Mouse (Mus musculus) CH12.LX (cell line): ENCODE results near the gene Fam171a1. TPM values are rescaled to one million over a fixed set of nuclear protein-coding genes. Genes with fewer than 3 reads are reported as not detected.

ENCODE experiments used
- DNase-seq: peaks from one replicate; pipeline ENCODE4 v3.0.0-alpha.2; 2013; ENCODE audit errors: extremely low read depth
- H3K27ac ChIP-seq: 2 replicates; pipeline ENCODE4 v1.5.1; 2012; ENCODE audit warnings: low read depth, mild to moderate bottlenecking, control low read depth, moderate library complexity; ENCODE audit not compliant: insufficient read depth
- H3K27me3 ChIP-seq: replicated peaks from 2 replicates; pipeline ENCODE3; 2012; ENCODE audit warnings: inconsistent platforms
- H3K36me3 ChIP-seq, 2 experiments: replicated peaks in 1 of 2; 2 replicates each; pipeline versions ENCODE3 to v1.6.1; 2012; ENCODE audit warnings: inconsistent platforms in 1 of 2, low read length in 1 of 2, mild to moderate bottlenecking in 1 of 2, mixed read lengths in 1 of 2, moderate library complexity in 1 of 2; ENCODE audit not compliant: control insufficient read depth in 1 of 2, insufficient read depth in 1 of 2
- H3K4me1 ChIP-seq, 2 experiments: 2 replicates each; pipeline ENCODE4 v1.6.1; 2012; ENCODE audit warnings: inconsistent platforms in 1 of 2, moderate library complexity in 1 of 2; ENCODE audit not compliant: insufficient read depth in 2 of 2, control insufficient read depth in 1 of 2
- H3K4me2 ChIP-seq: 2 replicates; pipeline ENCODE4 v1.6.1; 2012; ENCODE audit warnings: low read depth, mild to moderate bottlenecking, control low read depth; ENCODE audit not compliant: poor library complexity, insufficient read depth, severe bottlenecking
- H3K4me3 ChIP-seq, 3 experiments: fragments of 150-350 bp in 1 of 3; sonication (generic) in 1 of 3; replicated peaks in 1 of 3; 2 replicates each; pipeline versions ENCODE3 to v1.5.1; 2011 to 2012; ENCODE audit warnings: low read depth in 2 of 3, low read length in 2 of 3, mild to moderate bottlenecking in 2 of 3, moderate library complexity in 2 of 3, control low read depth in 1 of 3, improper control_type of control experiment in 1 of 3, inconsistent platforms in 1 of 3, mixed read lengths in 1 of 3; ENCODE audit not compliant: poor library complexity in 1 of 3
- H3K79me2 ChIP-seq: replicated peaks from 2 replicates; pipeline ENCODE4 v1.6.1; 2012; ENCODE audit warnings: mild to moderate bottlenecking, moderate library complexity; ENCODE audit not compliant: control insufficient read depth, poor library complexity, insufficient read depth, severe bottlenecking; ENCODE audit errors: extremely low read depth
- H3K9ac ChIP-seq: 2 replicates; pipeline ENCODE4 v1.6.1; 2012; ENCODE audit warnings: low read depth, mild to moderate bottlenecking, control low read depth, moderate library complexity; ENCODE audit not compliant: insufficient read depth
- H3K9me3 ChIP-seq: replicated peaks from 2 replicates; pipeline ENCODE3; 2012; ENCODE audit warnings: low read length, inconsistent platforms, mixed read lengths
- BHLHE40 ChIP-seq: IDR thresholded peaks from 2 replicates; pipeline ENCODE4 v1.6.1; 2011; ENCODE audit warnings: mild to moderate bottlenecking, low read depth, low read length, improper control_type of control experiment
- CHD1 ChIP-seq: IDR thresholded peaks from 2 replicates; pipeline ENCODE4 v1.6.1; 2012; ENCODE audit warnings: low read depth, low read length, improper control_type of control experiment, inconsistent platforms
- CHD2 ChIP-seq: IDR thresholded peaks from 2 replicates; pipeline ENCODE4 v1.6.1; 2011; ENCODE audit warnings: low read length, improper control_type of control experiment
- CTCF ChIP-seq, 2 experiments: IDR thresholded peaks in 1 of 2; conservative IDR thresholded peaks in 1 of 2; 2 replicates each; pipeline ENCODE4 v1.5.1; 2011 to 2012; ENCODE audit warnings: low read depth in 2 of 2, low read length in 2 of 2, improper control_type of control experiment in 1 of 2, inconsistent platforms in 1 of 2, mild to moderate bottlenecking in 1 of 2, moderate library complexity in 1 of 2
- E2F4 ChIP-seq: IDR thresholded peaks from 2 replicates; pipeline ENCODE4 v1.6.1; 2011; ENCODE audit warnings: low read depth, low read length, improper control_type of control experiment; ENCODE audit not compliant: insufficient replicate concordance
- ELF1 ChIP-seq: IDR thresholded peaks from 2 replicates; pipeline ENCODE4 v1.6.1; 2014; ENCODE audit warnings: low read depth, mild to moderate bottlenecking, inconsistent platforms, low read length, improper control_type of control experiment
- ETS1 ChIP-seq: conservative IDR thresholded peaks from 2 replicates; pipeline ENCODE4 v1.6.1; 2012; ENCODE audit warnings: low read depth, mild to moderate bottlenecking, inconsistent platforms, low read length, improper control_type of control experiment, moderate library complexity
- GABPA ChIP-seq: IDR thresholded peaks from 2 replicates; pipeline ENCODE4 v1.6.1; 2012; ENCODE audit warnings: low read depth, low read length, improper control_type of control experiment, inconsistent platforms; ENCODE audit not compliant: insufficient replicate concordance
- HCFC1 ChIP-seq: IDR thresholded peaks from 2 replicates; pipeline ENCODE4 v1.6.1; 2012; ENCODE audit warnings: low read depth, mild to moderate bottlenecking, inconsistent platforms, low read length, improper control_type of control experiment
- IRF4 ChIP-seq: IDR thresholded peaks from 2 replicates; pipeline ENCODE4 v1.6.1; 2014; ENCODE audit warnings: low read depth, mild to moderate bottlenecking, inconsistent platforms, low read length, improper control_type of control experiment
- JUN ChIP-seq: IDR thresholded peaks from 2 replicates; pipeline ENCODE4 v1.6.1; 2011; ENCODE audit warnings: low read depth, mild to moderate bottlenecking, low read length, improper control_type of control experiment, moderate library complexity; ENCODE audit not compliant: insufficient read depth
- JUND ChIP-seq: conservative IDR thresholded peaks from 2 replicates; pipeline ENCODE4 v1.6.1; 2011; ENCODE audit warnings: low read depth, low read length, improper control_type of control experiment
- KAT2A ChIP-seq: IDR thresholded peaks from 2 replicates; pipeline ENCODE4 v1.6.1; 2012; ENCODE audit warnings: low read length, improper control_type of control experiment, inconsistent platforms; ENCODE audit not compliant: insufficient replicate concordance
- MAFK ChIP-seq: IDR thresholded peaks from 2 replicates; pipeline ENCODE4 v1.6.1; 2011; ENCODE audit warnings: low read length, improper control_type of control experiment; ENCODE audit not compliant: insufficient replicate concordance
- MAX ChIP-seq: IDR thresholded peaks from 2 replicates; pipeline ENCODE4 v1.6.1; 2011; ENCODE audit warnings: low read length, improper control_type of control experiment
- NELFE ChIP-seq: IDR thresholded peaks from 2 replicates; pipeline ENCODE4 v1.6.1; 2011; ENCODE audit warnings: low read depth, low read length, improper control_type of control experiment
- PAX5 ChIP-seq: IDR thresholded peaks from 2 replicates; pipeline ENCODE4 v1.6.1; 2012; ENCODE audit warnings: low read length, inconsistent platforms, mixed read lengths
- RAD21 ChIP-seq: IDR thresholded peaks from 2 replicates; pipeline ENCODE4 v1.6.1; 2011; ENCODE audit warnings: low read depth, mild to moderate bottlenecking, low read length, improper control_type of control experiment, moderate library complexity
- SMC3 ChIP-seq: IDR thresholded peaks from 2 replicates; pipeline ENCODE4 v1.6.1; 2011; ENCODE audit warnings: low read depth, low read length, improper control_type of control experiment
- TBP ChIP-seq: conservative IDR thresholded peaks from 2 replicates; pipeline ENCODE4 v1.6.1; 2011; ENCODE audit warnings: low read depth, low read length, improper control_type of control experiment
- TCF12 ChIP-seq: IDR thresholded peaks from 2 replicates; pipeline ENCODE4 v1.6.1; 2014; ENCODE audit warnings: low read depth, mild to moderate bottlenecking, inconsistent platforms, low read length, improper control_type of control experiment
- UBTF ChIP-seq: IDR thresholded peaks from 2 replicates; pipeline ENCODE4 v1.6.1; 2012; ENCODE audit warnings: low read depth, mild to moderate bottlenecking, inconsistent platforms, low read length, improper control_type of control experiment, moderate library complexity
- USF1 ChIP-seq: IDR thresholded peaks from 2 replicates; pipeline ENCODE4 v1.6.1; 2014; ENCODE audit warnings: low read depth, mild to moderate bottlenecking, inconsistent platforms, low read length, improper control_type of control experiment
- USF2 ChIP-seq: conservative IDR thresholded peaks from 2 replicates; pipeline ENCODE4 v1.6.1; 2011; ENCODE audit warnings: low read depth, low read length, improper control_type of control experiment
- ZC3H11A ChIP-seq: IDR thresholded peaks from 2 replicates; pipeline ENCODE4 v1.6.1; 2012; ENCODE audit warnings: low read depth, mild to moderate bottlenecking, inconsistent platforms, low read length, improper control_type of control experiment
- ZMIZ1 ChIP-seq: IDR thresholded peaks from 2 replicates; pipeline ENCODE4 v1.6.1; 2012; ENCODE audit warnings: low read depth, mild to moderate bottlenecking, inconsistent platforms, low read length, improper control_type of control experiment
- ZNF384 ChIP-seq: IDR thresholded peaks from 2 replicates; pipeline ENCODE4 v1.6.1; 2012; ENCODE audit warnings: low read depth, low read length, improper control_type of control experiment, inconsistent platforms
- dilution Hi-C: fragments of 300-500 bp; cut with MboI; formaldehyde crosslinking; loops from 2 replicates; pipeline ENCODE4 v1.14.3; 2020; ENCODE audit warnings: low sequenced_read_pairs; ENCODE audit not compliant: extremely low pct_unique_long_range_greater_than_20kb, extremely low pct_ligation_motif_present
- in situ Hi-C: fragments of 300-500 bp; cut with MboI; formaldehyde crosslinking; loops from 3 replicates; pipeline ENCODE4 v1.14.3; 2019; ENCODE audit warnings: low sequenced_read_pairs, low pct_ligation_motif_present, low pct_unique_long_range_greater_than_20kb, mixed read lengths
- polyA plus RNA-seq: library from polyadenylated mRNA; unstranded; fragments of >175 nt; gene quantifications from 2 replicates; pipeline ENCODE4 v1.2.1, GENCODE M21; 2012; ENCODE audit warnings: low read depth; ENCODE audit not compliant: insufficient read length
- total RNA-seq, 2 experiments: library from RNA; depleted of rRNA; stranded (reverse); fragments of 300-350 nt in 1 of 2; fragments of >200 nt in 1 of 2; gene quantifications; 2 replicates each; pipeline ENCODE4 v1.2.3; 2012 to 2014

Fam171a1 gene
- total and polyA plus RNA-seq, 3 experiments, result 0.59 to 3.2 (median 1.8) TPM

GRCm38 (mm10) chr2:3108834-3109233 lies 5.2 kb upstream of the Fam171a1 start:
- Histone ChIP-seq H3K27ac (no peak overlapping the region), H3K27me3 (no peaks in the 10 kb centered on the region), H3K9ac (no peak overlapping the region), H3K36me3 (no peaks in the 10 kb centered on the region), H3K4me3 (no peak overlapping the region), H3K4me1 (peaks cover 0 to 14% of the 10 kb centered on the region in 2 experiments; a peak in 2 of 4 replicates), H3K79me2 (no peaks in the 10 kb centered on the region), H3K9me3 (no peaks in the 10 kb centered on the region), H3K4me2 (no peak overlapping the region)
- no peak for TF ChIP-seq PAX5
- TF ChIP-seq ELF1, result no peak
- TF ChIP-seq KAT2A, result no peak
- no peak for TF ChIP-seq GABPA
- no peak for TF ChIP-seq MAFK
- TF ChIP-seq TBP, result no peak
- TF ChIP-seq SMC3, result no peak
- no peak for TF ChIP-seq RAD21
- TF ChIP-seq MAX, result no peak
- no peak for TF ChIP-seq IRF4
- no peak for TF ChIP-seq TCF12
- no peak for TF ChIP-seq BHLHE40
- no peak for TF ChIP-seq CHD2
- TF ChIP-seq CHD1, result no peak
- no peak for TF ChIP-seq USF2
- no peak for TF ChIP-seq USF1
- TF ChIP-seq NELFE, result no peak
- TF ChIP-seq CTCF (conservative IDR thresholded peaks at IDR 0.05 in 1 of 2, IDR thresholded peaks at IDR 0.05 in 1 of 2; ENCODE audit: low read depth in 2 of 2, low read length in 2 of 2), result no peak
- dilution Hi-C loops (no loop called here), in situ Hi-C loops (no loop called here)
- DNase-seq, result no peak

GRCm38 (mm10) chr2:3117855-3118202 lies 3.8 kb downstream of the Fam171a1 start:
- dilution Hi-C loops (no loop called here), in situ Hi-C loops (no loop called here)
- no peaks in the 10 kb centered on the region for H3K36me3 ChIP-seq
- TF ChIP-seq ZMIZ1, result no peak
- no peak for TF ChIP-seq ZNF384
- TF ChIP-seq USF2, result no peak
- no peak for TF ChIP-seq JUND
- no peak for TF ChIP-seq IRF4
- TF ChIP-seq PAX5, result no peak
- no peak for TF ChIP-seq HCFC1
- TF ChIP-seq CHD1, result no peak
- TF ChIP-seq USF1, result no peak
- TF ChIP-seq MAFK, result no peak
- no peak for TF ChIP-seq UBTF
- no peak for TF ChIP-seq ETS1
- TF ChIP-seq JUN, result no peak
- no peak for TF ChIP-seq E2F4
- no peak for TF ChIP-seq ZC3H11A
- TF ChIP-seq, all 38 proteins: peak for 0
- Histone ChIP-seq H3K9ac (no peak overlapping the region), H3K27ac (no peak overlapping the region), H3K4me1 (peaks cover 0 to 27% of the 10 kb centered on the region in 2 experiments; a peak in 2 of 4 replicates), H3K79me2 (no peaks in the 10 kb centered on the region), H3K9me3 (peaks cover 2% of the 10 kb centered on the region), H3K27me3 (no peaks in the 10 kb centered on the region), H3K4me3 (peak overlapping the region in 2 of 3 experiments; percentile 59 to 65), H3K4me2 (peak overlapping the region; percentile 74)
- no peak for DNase-seq
